Mouse (Mus musculus) ovary, postnatal 10 days (tissue): ENCODE measurements around the gene Epb41l1.

ENCODE experiments used
- DNase-seq: peaks from one replicate; pipeline ENCODE4 v3.0.0; 2022; ENCODE audit warnings: low spot score

Gene Epb41l1

GRCm38 (mm10) chr2:156460470-156460869, 39.8 kb downstream of the Epb41l1 start:
- no peak for DNase-seq

- no peak for DNase-seq
These were observed 41.7 kb downstream of the Epb41l1 start for GRCm38 (mm10) chr2:156462154-156463029.

- no peak for DNase-seq
These were observed 43.7 kb downstream of the Epb41l1 start for GRCm38 (mm10) chr2:156464416-156464815.

- no peak for DNase-seq
These were observed 46.8 kb downstream of the Epb41l1 start for GRCm38 (mm10) chr2:156467538-156467937.

GRCm38 (mm10) chr2:156468890-156469289, 48.2 kb downstream of the Epb41l1 start:
- DNase-seq, result no peak

- DNase-seq, result no peak
These were observed 48.8 kb downstream of the Epb41l1 start for GRCm38 (mm10) chr2:156469508-156469907.

- no peak for DNase-seq
These were observed 50.2 kb downstream of the Epb41l1 start for GRCm38 (mm10) chr2:156470938-156471337.

GRCm38 (mm10) chr2:156472336-156472735, 51.6 kb downstream of the Epb41l1 start:
- no peak for DNase-seq

GRCm38 (mm10) chr2:156473696-156474095, 53.0 kb downstream of the Epb41l1 start:
- DNase-seq, result no peak

- DNase-seq, result no peak
These were observed 53.4 kb downstream of the Epb41l1 start for GRCm38 (mm10) chr2:156474111-156474510.

- DNase-seq, result no peak
These were observed 54.2 kb downstream of the Epb41l1 start for GRCm38 (mm10) chr2:156474891-156475284.

GRCm38 (mm10) chr2:156475285-156476110, 54.8 kb downstream of the Epb41l1 start:
- DNase-seq, result peak; percentile 64

GRCm38 (mm10) chr2:156476111-156476747, 55.5 kb downstream of the Epb41l1 start:
- DNase-seq, result no peak

GRCm38 (mm10) chr2:156476748-156477151, 56.0 kb downstream of the Epb41l1 start:
- DNase-seq, result no peak

GRCm38 (mm10) chr2:156478046-156478690, 57.5 kb downstream of the Epb41l1 start:
- no peak for DNase-seq

GRCm38 (mm10) chr2:156479833-156480232, 59.1 kb downstream of the Epb41l1 start:
- no peak for DNase-seq

GRCm38 (mm10) chr2:156480267-156480666, 59.6 kb downstream of the Epb41l1 start:
- DNase-seq, result no peak

- peak; percentile 30 for DNase-seq
These were observed 61.6 kb downstream of the Epb41l1 start for GRCm38 (mm10) chr2:156482299-156482698.

- DNase-seq, result no peak
These were observed 62.1 kb downstream of the Epb41l1 start for GRCm38 (mm10) chr2:156482764-156483163.

- no peak for DNase-seq
These were observed 62.5 kb downstream of the Epb41l1 start for GRCm38 (mm10) chr2:156483204-156483603.

GRCm38 (mm10) chr2:156486086-156486751, 65.5 kb downstream of the Epb41l1 start:
- no peak for DNase-seq
